Mouse (Mus musculus): Measurements from ENCODE around the gene Pycr1. TPM values are rescaled to one million over a fixed set of nuclear protein-coding genes. Genes with fewer than 3 reads are reported as not detected.

The Pycr1 gene
- polyA plus RNA-seq, 1 experiment from 2014 or later: 34.9 TPM

DNA sequence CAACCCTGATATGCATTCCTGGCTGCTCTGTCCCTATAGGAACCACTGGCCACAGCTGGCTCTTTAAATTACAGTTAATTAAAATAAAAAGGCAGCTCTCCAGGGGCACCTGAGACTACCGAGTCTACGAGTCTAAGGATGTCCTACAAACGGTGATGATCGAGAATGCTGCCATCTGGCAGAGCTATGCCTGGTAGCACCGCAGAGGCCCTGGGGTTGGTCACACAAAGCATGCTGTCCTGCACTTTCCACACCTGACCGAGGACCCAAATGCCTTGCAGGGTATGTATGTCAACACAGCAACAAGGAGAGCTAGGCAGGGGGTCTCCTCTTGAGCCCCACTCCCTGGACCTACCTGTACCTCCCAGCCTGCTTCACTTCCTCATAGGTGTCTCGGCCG, 29.6 kb downstream of the Pycr1 start:
- H3K4me3 ChIP-seq (replicated peaks; ENCODE audit: low read length): no peak overlapping the region

DNA sequence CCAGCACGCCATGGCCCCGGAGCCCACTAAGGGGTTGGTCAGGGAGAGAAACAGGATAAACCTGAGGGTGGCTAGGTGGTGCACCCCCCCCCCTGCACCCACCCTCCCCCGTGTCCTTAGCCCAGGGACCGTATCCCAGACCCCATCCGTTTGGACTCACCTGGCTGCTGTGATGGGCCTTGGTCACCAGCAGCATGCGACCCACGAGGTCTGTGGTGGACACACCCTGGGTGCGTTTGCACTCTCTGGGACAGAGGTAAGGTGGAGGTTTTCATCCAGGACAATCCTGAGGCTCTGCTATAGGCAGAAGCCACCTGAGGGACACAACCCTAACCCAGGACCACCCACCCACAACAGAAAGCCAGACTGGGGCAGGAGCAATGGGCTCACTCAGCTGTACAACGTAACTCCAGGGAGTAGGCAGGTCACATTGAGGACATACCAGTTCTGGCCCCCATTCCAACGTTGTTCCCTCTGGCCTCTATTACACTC, 30.0 kb downstream of the Pycr1 start:
- Histone ChIP-seq H3K27ac (ENCODE audit: low read length) (no peak overlapping the region), H3K4me1 (replicated peaks; ENCODE audit: control insufficient read depth, insufficient read depth, low read length) (peaks cover 20% of the 10 kb centered on the region), H3K9ac (replicated peaks; ENCODE audit: low read depth, low read length) (no peak overlapping the region), H3K4me2 (ENCODE audit: low read length) (no peak overlapping the region), H3K36me3 (ENCODE audit: control insufficient read depth, insufficient read depth) (peaks cover 21% of the 10 kb centered on the region), H3K27me3 (replicated peaks; ENCODE audit: control insufficient read depth, insufficient read depth, low read length) (peaks cover 3% of the 10 kb centered on the region), H3K4me3 (replicated peaks; ENCODE audit: low read length) (no peak overlapping the region), H3K9me3 (ENCODE audit: control insufficient read depth, low read length) (no peaks in the 10 kb centered on the region)
- ATAC-seq: no peak
- 90% methylated on average over 10 of the region's 10 CpGs for WGBS

More for the DNA sequence above, 29.6 kb downstream of the Pycr1 start:
- Histone ChIP-seq H3K36me3 (ENCODE audit: control insufficient read depth, insufficient read depth) (peaks cover 22% of the 10 kb centered on the region), H3K27me3 (replicated peaks; ENCODE audit: control insufficient read depth, insufficient read depth, low read length) (peaks cover 3% of the 10 kb centered on the region), H3K27ac (ENCODE audit: low read length) (no peak overlapping the region), H3K4me1 (replicated peaks; ENCODE audit: control insufficient read depth, insufficient read depth, low read length) (peaks cover 17% of the 10 kb centered on the region), H3K4me2 (ENCODE audit: low read length) (no peak overlapping the region), H3K9me3 (ENCODE audit: control insufficient read depth, low read length) (no peaks in the 10 kb centered on the region), H3K9ac (replicated peaks; ENCODE audit: low read depth, low read length) (no peak overlapping the region)
- 85% methylated on average over 8 of the region's 8 CpGs for WGBS
- no peak for ATAC-seq

DNA sequence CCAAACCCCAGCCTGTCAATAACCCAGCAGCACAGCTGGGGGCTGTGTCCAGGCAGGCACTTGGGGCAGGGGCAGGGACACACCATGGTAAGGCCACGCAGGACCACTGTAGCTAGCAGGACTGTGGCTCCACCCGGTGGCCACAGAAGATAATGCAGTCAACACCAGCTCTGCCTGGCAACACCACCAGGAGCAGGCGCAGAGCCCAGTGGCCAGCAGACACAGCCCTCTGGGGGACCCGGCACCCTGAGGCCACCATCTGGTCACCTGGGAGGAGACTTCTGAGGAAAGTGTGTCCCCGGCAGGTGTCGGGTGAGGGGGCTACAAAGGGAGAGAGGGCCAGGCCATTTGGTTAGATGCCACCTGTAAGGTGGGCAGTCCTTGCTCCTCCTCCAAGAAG, 30.8 kb downstream of the Pycr1 start:
- no peak for ATAC-seq
- no peaks in the 10 kb centered on the region for H3K9me3 ChIP-seq (ENCODE audit: control insufficient read depth, low read length)
- peaks cover 18% of the 10 kb centered on the region for H3K36me3 ChIP-seq (ENCODE audit: control insufficient read depth, insufficient read depth)
- H3K27ac ChIP-seq (ENCODE audit: low read length): no peak overlapping the region
- no peak overlapping the region for H3K9ac ChIP-seq (replicated peaks; ENCODE audit: low read depth, low read length)
- peaks cover 25% of the 10 kb centered on the region for H3K4me1 ChIP-seq (replicated peaks; ENCODE audit: control insufficient read depth, insufficient read depth, low read length)
- H3K4me2 ChIP-seq (ENCODE audit: low read length): no peak overlapping the region
- H3K27me3 ChIP-seq (replicated peaks; ENCODE audit: control insufficient read depth, insufficient read depth, low read length): peaks cover 3% of the 10 kb centered on the region
- no peak overlapping the region for H3K4me3 ChIP-seq (replicated peaks; ENCODE audit: low read length)
- 39% methylated on average over 6 of the region's 6 CpGs for WGBS

DNA sequence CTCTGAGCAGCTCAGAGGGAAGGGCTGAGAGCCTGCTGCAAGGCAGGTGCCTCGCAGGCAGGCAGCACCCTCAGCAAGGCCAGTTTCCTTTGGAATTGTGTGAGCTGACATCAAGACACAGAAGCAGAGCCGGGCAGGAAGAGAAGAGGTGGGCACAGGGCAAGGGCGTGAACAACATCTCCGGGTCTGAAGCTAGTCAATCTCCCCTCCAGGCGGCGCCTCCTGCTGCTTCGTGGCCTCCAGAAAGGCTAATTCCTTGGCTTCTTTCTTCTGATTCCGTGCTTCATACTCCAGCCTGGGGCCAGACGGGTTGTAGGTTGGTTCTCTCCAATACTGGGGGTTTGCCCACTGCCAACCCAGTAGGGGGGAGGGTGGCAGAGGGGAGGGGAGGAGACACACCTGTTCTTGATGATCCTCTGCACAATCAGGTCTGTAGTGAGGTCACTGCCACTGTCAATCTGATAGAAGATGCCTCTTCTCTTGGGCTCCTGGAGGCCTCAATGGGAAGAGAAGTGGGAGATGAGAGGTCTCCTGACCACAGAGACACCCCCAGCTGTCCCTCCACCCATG, 33.0 kb downstream of the Pycr1 start:
- WGBS: 77% methylated on average over 9 of the region's 9 CpGs
- ATAC-seq: no peak
- no peak overlapping the region for H3K27ac ChIP-seq (ENCODE audit: low read length)
- H3K36me3 ChIP-seq (ENCODE audit: control insufficient read depth, insufficient read depth): peaks cover 23% of the 10 kb centered on the region
- H3K4me1 ChIP-seq (replicated peaks; ENCODE audit: control insufficient read depth, insufficient read depth, low read length): peaks cover 9% of the 10 kb centered on the region
- H3K4me3 ChIP-seq (replicated peaks; ENCODE audit: low read length): no peak overlapping the region
- H3K27me3 ChIP-seq (replicated peaks; ENCODE audit: control insufficient read depth, insufficient read depth, low read length): peaks cover 3% of the 10 kb centered on the region
- no peak overlapping the region for H3K4me2 ChIP-seq (ENCODE audit: low read length)
- H3K9ac ChIP-seq (replicated peaks; ENCODE audit: low read depth, low read length): no peak overlapping the region
- no peaks in the 10 kb centered on the region for H3K9me3 ChIP-seq (ENCODE audit: control insufficient read depth, low read length)

DNA sequence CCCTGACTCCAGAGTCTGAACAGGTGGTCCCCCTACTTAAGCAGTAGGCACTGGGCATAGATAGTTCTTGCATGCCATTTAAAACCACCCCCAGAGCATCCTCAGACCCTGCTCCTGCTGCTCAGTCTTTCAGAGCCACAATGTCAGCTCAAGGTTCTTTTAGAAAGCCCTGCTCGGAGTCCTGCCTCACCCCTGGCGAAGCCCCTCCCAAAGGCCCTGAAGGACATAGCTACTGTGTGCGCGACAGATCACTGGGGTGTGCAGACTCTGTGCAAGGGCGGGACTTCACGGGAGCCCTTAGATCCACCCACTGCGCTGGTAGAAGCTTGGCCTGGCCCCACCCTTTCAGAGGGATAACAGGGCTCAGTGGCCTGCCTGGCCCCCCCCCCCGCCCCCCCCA, 34.3 kb downstream of the Pycr1 start:
- Histone ChIP-seq H3K4me2 (ENCODE audit: low read length) (no peak overlapping the region), H3K4me3 (replicated peaks; ENCODE audit: low read length) (no peak overlapping the region), H3K27me3 (replicated peaks; ENCODE audit: control insufficient read depth, insufficient read depth, low read length) (peaks cover 3% of the 10 kb centered on the region), H3K27ac (ENCODE audit: low read length) (no peak overlapping the region), H3K9ac (replicated peaks; ENCODE audit: low read depth, low read length) (no peak overlapping the region), H3K36me3 (ENCODE audit: control insufficient read depth, insufficient read depth) (peaks cover 25% of the 10 kb centered on the region), H3K9me3 (ENCODE audit: control insufficient read depth, low read length) (no peaks in the 10 kb centered on the region), H3K4me1 (replicated peaks; ENCODE audit: control insufficient read depth, insufficient read depth, low read length) (peaks cover 8% of the 10 kb centered on the region; the same call in 1 of the 2 replicates)
- WGBS: 43% methylated on average over 7 of the region's 8 CpGs
- no peak; the same call in 1 of the 2 replicates for ATAC-seq

DNA sequence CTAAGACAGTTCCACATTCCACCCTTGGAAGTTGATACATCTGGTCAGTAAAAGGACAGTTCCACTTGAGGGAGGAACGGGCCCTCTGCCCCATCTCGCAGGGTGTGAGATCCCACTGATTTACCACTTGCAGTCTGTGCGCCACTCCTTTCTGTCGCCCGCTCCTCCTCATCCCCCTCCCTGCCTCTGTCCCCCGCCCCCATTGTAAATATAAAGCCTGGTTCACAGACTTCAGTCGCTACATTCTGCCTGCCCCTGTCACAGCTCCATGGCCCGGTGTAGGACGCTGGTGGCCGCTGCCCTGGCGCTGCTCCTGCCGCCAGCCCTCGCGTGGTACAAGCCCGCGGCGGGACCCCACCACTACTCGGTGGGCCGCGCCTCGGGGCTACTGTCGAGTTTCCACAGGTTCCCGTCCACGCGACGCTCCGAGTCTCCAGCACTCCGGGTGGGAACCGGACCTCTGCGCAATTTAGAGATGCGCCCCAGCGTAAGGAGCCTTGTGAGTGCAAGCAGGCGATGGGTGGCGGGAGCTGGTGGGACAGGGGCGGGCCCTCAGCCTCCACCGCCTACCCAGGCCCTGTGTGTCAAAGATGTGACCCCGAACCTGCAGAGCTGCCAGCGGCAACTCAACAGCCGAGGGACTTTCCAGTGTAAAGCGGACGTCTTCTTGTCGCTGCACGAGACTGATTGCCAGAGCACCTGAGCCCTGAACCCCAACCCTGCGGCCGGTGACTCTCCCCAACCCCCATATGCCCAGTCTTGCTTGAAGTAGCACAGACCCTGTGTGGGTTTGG, 35.1 kb downstream of the Pycr1 start, which contains the start of gene Npb:
TSS of gene Npb (plus strand) at position 237 of the 794 bp plus-strand sequence.
- peak within 1 kb of the TSS; percentile 5; the same call in 1 of the 2 replicates for H3K4me3 ChIP-seq (replicated peaks; ENCODE audit: low read length)

DNA sequence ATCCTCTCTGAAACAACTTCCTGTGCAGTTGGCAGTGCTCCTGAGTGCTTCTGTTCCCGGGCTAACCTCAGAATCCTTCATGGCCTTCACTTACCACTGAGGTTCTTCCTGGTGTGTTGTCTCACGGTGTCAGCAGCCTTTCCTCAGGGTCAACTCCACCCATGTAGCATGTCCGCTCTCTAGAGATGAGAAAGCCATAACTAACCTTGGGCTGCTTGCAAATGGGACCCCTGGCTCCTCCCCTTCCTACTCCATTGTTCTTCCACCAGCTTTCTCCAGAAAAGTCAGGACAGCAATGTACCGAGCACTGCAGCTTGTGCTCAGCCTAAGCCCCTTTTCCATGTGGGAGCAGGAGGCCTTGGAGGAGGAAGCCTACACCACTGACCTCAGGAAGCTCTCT, 36.8 kb downstream of the Pycr1 start:
- ATAC-seq: no peak
- H3K9me3 ChIP-seq (ENCODE audit: control insufficient read depth, low read length): no peaks in the 10 kb centered on the region
- peaks cover 8% of the 10 kb centered on the region; the same call in 1 of the 2 replicates for H3K4me1 ChIP-seq (replicated peaks; ENCODE audit: control insufficient read depth, insufficient read depth, low read length)
- 74% methylated on average over 4 of the region's 4 CpGs for WGBS
- H3K4me2 ChIP-seq (ENCODE audit: low read length): no peak overlapping the region
- peaks cover 3% of the 10 kb centered on the region for H3K27me3 ChIP-seq (replicated peaks; ENCODE audit: control insufficient read depth, insufficient read depth, low read length)
- no peak overlapping the region for H3K4me3 ChIP-seq (replicated peaks; ENCODE audit: low read length)
- no peak overlapping the region for H3K9ac ChIP-seq (replicated peaks; ENCODE audit: low read depth, low read length)
- H3K27ac ChIP-seq (ENCODE audit: low read length): no peak overlapping the region
- peaks cover 30% of the 10 kb centered on the region for H3K36me3 ChIP-seq (ENCODE audit: control insufficient read depth, insufficient read depth)

More for the DNA sequence above, 35.1 kb downstream of the Pycr1 start, which contains the start of gene Npb:
- no peak within 1 kb of the TSS for H3K27ac ChIP-seq (ENCODE audit: low read length)
- peaks cover 8% of the 10 kb centered on the region; the same call in 1 of the 2 replicates for H3K4me1 ChIP-seq (replicated peaks; ENCODE audit: control insufficient read depth, insufficient read depth, low read length)
- peak within 1 kb of the TSS; percentile 37 for H3K4me2 ChIP-seq (ENCODE audit: low read length)
- H3K9me3 ChIP-seq (ENCODE audit: control insufficient read depth, low read length): no peaks in the 10 kb centered on the region
- 7% methylated on average over 45 of the region's 45 CpGs for WGBS
- peak within 1 kb of the TSS; percentile 32 for H3K9ac ChIP-seq (replicated peaks; ENCODE audit: low read depth, low read length)
- H3K36me3 ChIP-seq (ENCODE audit: control insufficient read depth, insufficient read depth): peaks cover 28% of the 10 kb centered on the region
- ATAC-seq: no peak
- H3K27me3 ChIP-seq (replicated peaks; ENCODE audit: control insufficient read depth, insufficient read depth, low read length): peaks cover 3% of the 10 kb centered on the region

DNA sequence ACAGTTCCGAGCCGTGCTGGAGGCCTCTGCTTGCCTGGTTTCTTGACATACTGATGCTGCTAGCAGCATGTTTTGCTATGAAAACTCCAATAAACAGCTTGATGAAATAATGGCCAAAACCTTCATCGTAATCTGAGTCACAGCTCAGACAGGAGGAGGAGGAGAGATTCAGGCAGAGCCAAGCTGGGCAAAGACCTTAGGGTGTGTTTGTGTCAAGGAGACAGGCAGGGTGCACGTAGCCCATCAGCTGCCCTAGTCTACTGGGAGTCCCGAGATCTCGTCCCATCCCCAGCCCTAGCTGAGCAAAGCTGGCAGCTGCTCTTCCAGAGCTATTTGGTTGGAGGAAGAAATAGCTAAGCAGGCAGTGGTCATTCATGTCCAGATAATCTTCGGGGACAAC, 37.9 kb downstream of the Pycr1 start:
- Histone ChIP-seq H3K4me2 (ENCODE audit: low read length) (no peak overlapping the region), H3K4me3 (replicated peaks; ENCODE audit: low read length) (no peak overlapping the region), H3K9ac (replicated peaks; ENCODE audit: low read depth, low read length) (no peak overlapping the region), H3K27me3 (replicated peaks; ENCODE audit: control insufficient read depth, insufficient read depth, low read length) (peaks cover 3% of the 10 kb centered on the region), H3K9me3 (ENCODE audit: control insufficient read depth, low read length) (no peaks in the 10 kb centered on the region), H3K4me1 (replicated peaks; ENCODE audit: control insufficient read depth, insufficient read depth, low read length) (peaks cover 8% of the 10 kb centered on the region; the same call in 1 of the 2 replicates), H3K27ac (ENCODE audit: low read length) (no peak overlapping the region), H3K36me3 (ENCODE audit: control insufficient read depth, insufficient read depth) (peaks cover 21% of the 10 kb centered on the region)
- ATAC-seq: no peak
- 83% methylated on average over 7 of the region's 7 CpGs for WGBS

DNA sequence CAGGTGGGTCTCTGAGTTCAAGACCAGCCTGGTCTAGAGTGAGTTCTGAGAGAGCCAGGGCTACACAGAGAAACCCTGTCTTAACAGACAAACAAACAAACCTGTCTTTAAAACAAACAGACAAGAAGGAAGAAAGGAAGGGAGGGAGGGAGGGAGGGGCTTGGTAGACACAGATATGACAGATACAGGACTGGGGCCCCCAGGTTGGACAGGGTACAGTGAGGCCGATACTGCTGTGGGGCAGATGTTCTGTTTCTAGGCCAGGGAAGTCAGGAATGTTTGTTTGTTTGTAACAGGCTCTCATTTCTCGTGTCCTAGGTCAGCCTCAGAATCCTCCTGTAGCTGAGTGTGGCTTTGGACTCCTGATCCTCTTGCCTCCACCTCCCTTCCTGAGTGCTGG, 40.0 kb downstream of the Pycr1 start:
- Histone ChIP-seq H3K27me3 (replicated peaks; ENCODE audit: control insufficient read depth, insufficient read depth, low read length) (no peaks in the 10 kb centered on the region), H3K4me2 (ENCODE audit: low read length) (no peak overlapping the region), H3K9me3 (ENCODE audit: control insufficient read depth, low read length) (no peaks in the 10 kb centered on the region), H3K4me3 (replicated peaks; ENCODE audit: low read length) (no peak overlapping the region), H3K4me1 (replicated peaks; ENCODE audit: control insufficient read depth, insufficient read depth, low read length) (peaks cover 19% of the 10 kb centered on the region), H3K9ac (replicated peaks; ENCODE audit: low read depth, low read length) (no peak overlapping the region), H3K36me3 (ENCODE audit: control insufficient read depth, insufficient read depth) (peaks cover 17% of the 10 kb centered on the region), H3K27ac (ENCODE audit: low read length) (no peak overlapping the region)
- 85% methylated on average over 2 of the region's 2 CpGs for WGBS
- no peak for ATAC-seq
